ENCODE assay signal across 19 mouse cellular contexts in genomic region chr10:99279067-99279880, GRCm38 (mm10). TPM values are rescaled to one million over a fixed set of nuclear protein-coding genes. Genes with fewer than 3 reads are reported as not detected.
DNase-seq lines count a peak whose midpoint lies in the region; ATAC-seq and TF ChIP-seq lines count a peak whose summit lies in the region.
"Had no signal": no experiment of that assay in that cellular context is flagged by ENCODE, and none has a peak within 500 bp of the region (broad histone marks: within the 10 kb centered on the region; RNA-seq: fewer than 3 reads in every experiment).

No protein-coding gene starts in this region.

- H3K4me3 ChIP-seq in intestine, embryonic 15.5 days (replicated peaks), result no peak overlapping the region
- H3K4me3 ChIP-seq in intestine, postnatal 0 days (ENCODE audit: low read depth, low read length), result no peak overlapping the region
- no peak overlapping the region for H3K4me3 ChIP-seq in liver, embryonic 16.5 days (ENCODE audit: low read depth, low read length)
- H3K4me3 ChIP-seq: kidney, embryonic 15.5 days; neural tube, embryonic 13.5 days had no signal

- DNase-seq in ES-CJ7 (ENCODE audit: low read depth, low spot score), result peak; percentile 22
- DNase-seq in lung, postnatal 14 days, result peak; percentile 61
- DNase-seq in embryo, embryonic 11 days, result no peak
- DNase-seq in cerebellum, postnatal 4 days (ENCODE audit: low spot score in 2 of 2), result no peak
- no peak for DNase-seq in thymus, postnatal 0 days (ENCODE audit: low spot score)
- DNase-seq: adrenal gland, adult 8-10 months; cerebellum, adult 9-10 months; gastrocnemius, postnatal 36 days; midbrain, embryonic 14.5 days; right cerebral cortex, adult 18-20 months had no signal

- WGBS in intestine, embryonic 15.5 days, result 43% methylated on average over 22 of the region's 22 CpGs
- WGBS in intestine, postnatal 0 days, result 51% methylated on average over 22 of the region's 22 CpGs
- WGBS in liver, embryonic 16.5 days (ENCODE audit: insufficient replicate concordance), result 35% methylated on average over 22 of the region's 22 CpGs

- no peak overlapping the region for H3K9ac ChIP-seq in intestine, embryonic 15.5 days
- no peak overlapping the region for H3K9ac ChIP-seq in intestine, postnatal 0 days (ENCODE audit: low read depth, low read length)
- H3K9ac ChIP-seq in liver, embryonic 16.5 days (ENCODE audit: low read depth, low read length), result no peak overlapping the region
- H3K9ac ChIP-seq: hindbrain, embryonic 14.5 days; kidney, embryonic 15.5 days; neural tube, embryonic 13.5 days had no signal

- H3K4me2 ChIP-seq in intestine, embryonic 15.5 days (replicated peaks), result 0 out of 2 replicates have a peak overlapping the region, but pooled peaks have one; percentile 14
- H3K4me2 ChIP-seq in intestine, postnatal 0 days (replicated peaks; ENCODE audit: low read depth), result no peak overlapping the region
- peak overlapping the region; percentile 12; the same call in 1 of the 2 replicates for H3K4me2 ChIP-seq in liver, embryonic 16.5 days (ENCODE audit: low read depth, low read length)
- H3K4me2 ChIP-seq: heart, embryonic 11.5 days; hindbrain, embryonic 14.5 days; kidney, embryonic 15.5 days; neural tube, embryonic 13.5 days had no signal

- no peak for TF ChIP-seq CTCF in intestine, postnatal 0 days (IDR thresholded peaks at IDR 0.05; ENCODE audit: low read depth)

- no peaks in the 10 kb centered on the region for H3K4me1 ChIP-seq in intestine, embryonic 15.5 days (replicated peaks)
- no peaks in the 10 kb centered on the region for H3K4me1 ChIP-seq in intestine, postnatal 0 days (replicated peaks; ENCODE audit: control insufficient read depth, insufficient read depth, low read length)
- no peaks in the 10 kb centered on the region for H3K4me1 ChIP-seq in liver, embryonic 16.5 days (ENCODE audit: control insufficient read depth, low read depth, low read length)
- H3K4me1 ChIP-seq: neural tube, embryonic 13.5 days had no signal

- no peaks in the 10 kb centered on the region for H3K9me3 ChIP-seq in intestine, embryonic 15.5 days
- H3K9me3 ChIP-seq in intestine, postnatal 0 days (ENCODE audit: control insufficient read depth), result no peaks in the 10 kb centered on the region
- no peaks in the 10 kb centered on the region for H3K9me3 ChIP-seq in liver, embryonic 16.5 days (replicated peaks; ENCODE audit: control insufficient read depth, low read length)
- H3K9me3 ChIP-seq: kidney, embryonic 15.5 days; neural tube, embryonic 13.5 days had no signal

- ATAC-seq in intestine, embryonic 15.5 days, result 0 out of 2 replicates have a peak, but pooled peaks have one; percentile 28
- ATAC-seq in intestine, postnatal 0 days, result no peak
- no peak for ATAC-seq in liver, embryonic 16.5 days (ENCODE audit: low read depth)
- ATAC-seq: forebrain, embryonic 16.5 days had no signal

- no peaks in the 10 kb centered on the region for H3K27me3 ChIP-seq in intestine, embryonic 15.5 days (replicated peaks)
- H3K27me3 ChIP-seq in intestine, postnatal 0 days (replicated peaks; ENCODE audit: control insufficient read depth, insufficient read depth, low read length), result no peaks in the 10 kb centered on the region
- no peaks in the 10 kb centered on the region for H3K27me3 ChIP-seq in liver, embryonic 16.5 days (ENCODE audit: control insufficient read depth, insufficient read depth, low read depth, low read length)
- H3K27me3 ChIP-seq: CH12.LX; kidney, embryonic 15.5 days; neural tube, embryonic 13.5 days had no signal

- H3K36me3 ChIP-seq in intestine, embryonic 15.5 days, result no peaks in the 10 kb centered on the region
- no peaks in the 10 kb centered on the region for H3K36me3 ChIP-seq in intestine, postnatal 0 days (ENCODE audit: control insufficient read depth, insufficient read depth)
- no peaks in the 10 kb centered on the region for H3K36me3 ChIP-seq in liver, embryonic 16.5 days (ENCODE audit: control insufficient read depth, insufficient read depth)
- H3K36me3 ChIP-seq: kidney, embryonic 15.5 days; neural tube, embryonic 13.5 days had no signal

- H3K27ac ChIP-seq in intestine, embryonic 15.5 days, result no peak overlapping the region
- H3K27ac ChIP-seq in intestine, postnatal 0 days (ENCODE audit: low read depth, low read length), result no peak overlapping the region
- no peak overlapping the region for H3K27ac ChIP-seq in liver, embryonic 16.5 days (ENCODE audit: low read length)
- H3K27ac ChIP-seq: hindbrain, embryonic 14.5 days; kidney, embryonic 15.5 days; neural tube, embryonic 13.5 days had no signal

RNA-seq across cellular contexts. Expression of gene Dusp6, which starts 16.2 kb away (rescaled TPM):
- 33.5 and 38.1 TPM in 2 replicates for polyA plus RNA-seq in intestine, embryonic 15.5 days (2015; fragmentation: Nextera tagmentation; extraction: Ambion mirVana)
- 27.9 and 34.6 TPM in 2 replicates for polyA plus RNA-seq in intestine, postnatal 0 days (2015; fragmentation: Nextera tagmentation; extraction: Ambion mirVana)
- polyA plus RNA-seq in liver, embryonic 16.5 days (2015; fragmentation: Nextera tagmentation; extraction: Ambion mirVana), result 25.1 and 29.0 TPM in 2 replicates
- 33.7 and 34.4 TPM in 2 replicates for polyA plus RNA-seq in thymus, postnatal 0 days (2015; fragmentation: Nextera tagmentation; extraction: Ambion mirVana)

Comparison
In these comparisons a context has a peak if more than half of its experiments do, and no peak if none do; other contexts are left out.
1. DNase-seq: peak in ES-CJ7 (single experiment) and lung, postnatal 14 days (single experiment); none in embryo, embryonic 11 days (single experiment), cerebellum, postnatal 4 days (0 of 2) and thymus, postnatal 0 days (single experiment).